Mouse (Mus musculus) hindbrain, embryonic 10.5 days (tissue): Measurements from ENCODE around the gene Ppp1r15b. TPM values are rescaled to one million over a fixed set of nuclear protein-coding genes. Genes with fewer than 3 reads are reported as not detected.

ENCODE experiments used
- polyA plus RNA-seq: library from polyadenylated mRNA; unstranded; fragments of >200 nt; fragmentation: Nextera tagmentation; extraction: Ambion mirVana; gene quantifications from 2 replicates; pipeline ENCODE4 v1.2.1, GENCODE M21; 2016

Gene Ppp1r15b
- polyA plus RNA-seq, 1 experiment from 2014 or later, result 46.2 TPM

Other genes with a start within 250 kb of the Ppp1r15b start
- gene Mdm4, start 100.6 kb upstream of the Ppp1r15b start, polyA plus RNA-seq, result 31.9 and 36.3 TPM in 2 replicates
- 16.8 and 20.8 TPM in 2 replicates for gene Pik3c2b, start 85.5 kb upstream of the Ppp1r15b start, polyA plus RNA-seq
- 8.8 and 17.4 TPM in 2 replicates for gene Plekha6, start 33.1 kb downstream of the Ppp1r15b start, polyA plus RNA-seq
- not detected in 2 replicates for gene Golt1a, start 178.7 kb downstream of the Ppp1r15b start, polyA plus RNA-seq
- gene Kiss1, start 190.7 kb downstream of the Ppp1r15b start, polyA plus RNA-seq, result not detected in 2 replicates
- 0.22 and 0.37 TPM in 2 replicates for gene Ren1, start 219.4 kb downstream of the Ppp1r15b start, polyA plus RNA-seq
- gene Etnk2, start 232.4 kb downstream of the Ppp1r15b start, polyA plus RNA-seq, result 2.9 and 4.1 TPM in 2 replicates